Mouse (Mus musculus) MEL (cell line): ENCODE measurements around the gene Grip1. TPM values are rescaled to one million over a fixed set of nuclear protein-coding genes. Genes with fewer than 3 reads are reported as not detected.

Source experiments
- DNase-seq: peaks from one replicate; pipeline ENCODE4 v3.0.0; 2011; ENCODE audit warnings: low read depth, low spot score
- H3K27ac ChIP-seq: 2 replicates; pipeline ENCODE4 v1.5.1; 2012; ENCODE audit warnings: low read depth, mild to moderate bottlenecking, control low read depth, low read length, moderate library complexity; ENCODE audit not compliant: control insufficient read depth
- H3K27me3 ChIP-seq, 2 experiments: fragments of 150-350 bp in 1 of 2; sonication (generic) in 1 of 2; 2 replicates each; pipeline ENCODE4 v1.6.1; 2012; ENCODE audit warnings: low read length in 2 of 2, mild to moderate bottlenecking in 2 of 2, improper control_type of control experiment in 1 of 2, moderate library complexity in 1 of 2; ENCODE audit not compliant: insufficient read depth in 2 of 2, control insufficient read depth in 1 of 2
- H3K36me3 ChIP-seq, 2 experiments: 2 replicates each; pipeline ENCODE4 v1.6.1; 2012 to 2014; ENCODE audit warnings: low read length in 2 of 2, improper control_type of control experiment in 1 of 2, inconsistent platforms in 1 of 2, mild to moderate bottlenecking in 1 of 2; ENCODE audit not compliant: insufficient read depth in 2 of 2, control insufficient read depth in 1 of 2
- H3K4me1 ChIP-seq, 2 experiments: fragments of 150-350 bp in 1 of 2; sonication (generic) in 1 of 2; 2 replicates each; pipeline ENCODE4 v1.6.1; 2012; ENCODE audit warnings: low read length in 2 of 2, improper control_type of control experiment in 1 of 2, mild to moderate bottlenecking in 1 of 2; ENCODE audit not compliant: insufficient read depth in 2 of 2, control insufficient read depth in 1 of 2
- H3K4me3 ChIP-seq, 2 experiments: fragments of 150-350 bp in 1 of 2; sonication (generic) in 1 of 2; 2 replicates each; pipeline ENCODE4 v1.5.1; 2012; ENCODE audit warnings: low read depth in 2 of 2, low read length in 2 of 2, mild to moderate bottlenecking in 2 of 2, moderate library complexity in 2 of 2, control low read depth in 1 of 2, improper control_type of control experiment in 1 of 2; ENCODE audit not compliant: control insufficient read depth in 1 of 2, insufficient read depth in 1 of 2
- H3K79me2 ChIP-seq: 2 replicates; pipeline ENCODE4 v1.6.1; 2012; ENCODE audit warnings: mild to moderate bottlenecking, low read length, moderate library complexity; ENCODE audit not compliant: control insufficient read depth, poor library complexity, insufficient read depth
- H3K9ac ChIP-seq: 2 replicates; pipeline ENCODE4 v1.6.1; 2012; ENCODE audit warnings: low read depth, mild to moderate bottlenecking, control low read depth, low read length, moderate library complexity; ENCODE audit not compliant: control insufficient read depth, poor library complexity, severe bottlenecking
- H3K9me3 ChIP-seq: fragments of 150-350 bp; sonication (generic); replicated peaks from 2 replicates; pipeline ENCODE4 v1.6.1; 2012; ENCODE audit warnings: mild to moderate bottlenecking, low read length, improper control_type of control experiment, moderate library complexity; ENCODE audit not compliant: insufficient read depth
- BHLHE40 ChIP-seq: IDR thresholded peaks from 2 replicates; pipeline ENCODE4 v1.6.1; 2012; ENCODE audit warnings: low read depth, mild to moderate bottlenecking, inconsistent platforms, low read length, improper control_type of control experiment, borderline replicate concordance
- CHD1 ChIP-seq: IDR thresholded peaks from 2 replicates; pipeline ENCODE4 v1.6.1; 2012; ENCODE audit warnings: low read depth, mild to moderate bottlenecking, inconsistent platforms, low read length, improper control_type of control experiment
- CHD2 ChIP-seq: IDR thresholded peaks from 2 replicates; pipeline ENCODE4 v1.6.1; 2011; ENCODE audit warnings: low read length, improper control_type of control experiment
- E2F4 ChIP-seq: IDR thresholded peaks from 2 replicates; pipeline ENCODE4 v1.6.1; 2011; ENCODE audit warnings: low read depth, low read length, improper control_type of control experiment, borderline replicate concordance
- ETS1 ChIP-seq: IDR thresholded peaks from 2 replicates; pipeline ENCODE4 v1.6.1; 2012; ENCODE audit warnings: low read depth, mild to moderate bottlenecking, inconsistent platforms, low read length, improper control_type of control experiment, moderate library complexity
- GABPA ChIP-seq: IDR thresholded peaks from 2 replicates; pipeline ENCODE4 v1.6.1; 2012; ENCODE audit warnings: low read depth, mild to moderate bottlenecking, inconsistent platforms, low read length, improper control_type of control experiment, moderate library complexity
- HCFC1 ChIP-seq: IDR thresholded peaks from 2 replicates; pipeline ENCODE4 v1.6.1; 2012; ENCODE audit warnings: low read depth, mild to moderate bottlenecking, inconsistent platforms, low read length, improper control_type of control experiment, moderate library complexity
- KAT2A ChIP-seq: conservative IDR thresholded peaks from 2 replicates; pipeline ENCODE4 v1.6.1; 2012; ENCODE audit warnings: low read depth, low read length, improper control_type of control experiment, inconsistent platforms
- MAFK ChIP-seq: IDR thresholded peaks from 2 replicates; pipeline ENCODE4 v1.6.1; 2011; ENCODE audit warnings: low read depth, mild to moderate bottlenecking, low read length, improper control_type of control experiment, borderline replicate concordance
- MEF2A ChIP-seq: IDR thresholded peaks from 2 replicates; pipeline ENCODE4 v1.6.1; 2014; ENCODE audit warnings: low read depth, mild to moderate bottlenecking, inconsistent platforms, low read length, improper control_type of control experiment; ENCODE audit not compliant: poor library complexity, insufficient replicate concordance, severe bottlenecking; ENCODE audit errors: extremely low read depth
- MXI1 ChIP-seq: IDR thresholded peaks from 2 replicates; pipeline ENCODE4 v1.6.1; 2011; ENCODE audit warnings: mild to moderate bottlenecking, low read depth, low read length, improper control_type of control experiment
- NELFE ChIP-seq: IDR thresholded peaks from 2 replicates; pipeline ENCODE4 v1.6.1; 2011; ENCODE audit warnings: low read depth, low read length, improper control_type of control experiment
- POLR2A ChIP-seq, 2 experiments: IDR thresholded peaks; 2 replicates each; pipeline ENCODE4 v1.6.1; 2011 to 2012; ENCODE audit warnings: low read length in 2 of 2, mild to moderate bottlenecking in 2 of 2, control low read depth in 1 of 2, improper control_type of control experiment in 1 of 2, low read depth in 1 of 2, moderate library complexity in 1 of 2; ENCODE audit not compliant: control insufficient read depth in 1 of 2, insufficient read depth in 1 of 2, poor library complexity in 1 of 2
- RCOR1 ChIP-seq: IDR thresholded peaks from 2 replicates; pipeline ENCODE4 v1.6.1; 2012; ENCODE audit warnings: low read depth, mild to moderate bottlenecking, inconsistent platforms, low read length, improper control_type of control experiment
- SIN3A ChIP-seq: IDR thresholded peaks from 2 replicates; pipeline ENCODE4 v1.6.1; 2012; ENCODE audit warnings: low read length, improper control_type of control experiment, inconsistent platforms
- ZC3H11A ChIP-seq: IDR thresholded peaks from 2 replicates; pipeline ENCODE4 v1.6.1; 2012; ENCODE audit warnings: low read depth, mild to moderate bottlenecking, inconsistent platforms, low read length, improper control_type of control experiment
- ZKSCAN1 ChIP-seq: IDR thresholded peaks from 2 replicates; pipeline ENCODE4 v1.6.1; 2012; ENCODE audit warnings: low read depth, mild to moderate bottlenecking, inconsistent platforms, low read length, improper control_type of control experiment, moderate library complexity
- ZMIZ1 ChIP-seq: IDR thresholded peaks from 2 replicates; pipeline ENCODE4 v1.6.1; 2012; ENCODE audit warnings: low read depth, mild to moderate bottlenecking, inconsistent platforms, low read length, improper control_type of control experiment, moderate library complexity
- polyA plus RNA-seq, 2 experiments: library from polyadenylated mRNA; stranded (reverse) in 1 of 2; unstranded in 1 of 2; fragments of >175 nt in 1 of 2; fragments of >200 nt in 1 of 2; gene quantifications; 2 replicates each; pipeline versions ENCODE4 v1.2.1 to v1.2.4; 2012; ENCODE audit warnings: low replicate concordance in 2 of 2, low read depth in 1 of 2; ENCODE audit not compliant: insufficient read length in 2 of 2, insufficient read depth in 1 of 2, missing spikeins in 1 of 2
- total RNA-seq: library from RNA; depleted of rRNA; stranded (reverse); fragments of 300-350 nt; gene quantifications from 2 replicates; pipeline ENCODE4 v1.2.3, GENCODE M21; 2012

Grip1 gene
- total and polyA plus RNA-seq, 3 experiments: 0.04 TPM; not detected in 2

GRCm38 (mm10) chr10:119937481-119937880 is 483.9 kb downstream of the Grip1 start:
- Histone ChIP-seq H3K9ac (no peak overlapping the region), H3K27ac (no peak overlapping the region), H3K36me3 (no peaks in the 10 kb centered on the region), H3K4me3 (no peak overlapping the region), H3K4me1 (no peaks in the 10 kb centered on the region), H3K79me2 (no peaks in the 10 kb centered on the region), H3K9me3 (no peaks in the 10 kb centered on the region), H3K27me3 (no peaks in the 10 kb centered on the region)
- no peak for DNase-seq
- TF ChIP-seq BHLHE40: no peak

DNA sequence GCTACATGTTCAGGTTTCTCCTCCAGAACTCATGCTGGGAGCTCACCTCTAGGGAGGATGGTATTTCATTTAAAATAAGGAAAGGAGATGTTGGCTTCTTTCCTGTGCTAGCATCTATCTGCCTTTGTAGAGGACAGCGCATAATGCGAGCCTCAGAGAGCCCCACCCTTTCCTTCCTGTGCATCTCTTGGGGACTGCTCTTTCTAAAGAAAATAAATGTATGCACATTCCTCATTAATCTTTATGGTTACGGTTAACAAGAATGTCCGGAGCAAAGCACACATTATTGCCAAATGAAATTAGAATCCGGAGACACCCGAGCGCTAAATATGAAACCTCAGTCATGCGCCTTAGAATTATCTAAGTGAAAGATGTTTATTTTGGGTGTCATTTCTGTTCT is 490.3 kb downstream of the Grip1 start:
- no peak for DNase-seq
- no peak for TF ChIP-seq GABPA
- H3K36me3 ChIP-seq: no peaks in the 10 kb centered on the region
- no peak overlapping the region for H3K4me3 ChIP-seq
- no peaks in the 10 kb centered on the region for H3K79me2 ChIP-seq
- no peak overlapping the region for H3K9ac ChIP-seq
- H3K27ac ChIP-seq: no peak overlapping the region
- no peaks in the 10 kb centered on the region for H3K4me1 ChIP-seq
- H3K27me3 ChIP-seq: no peaks in the 10 kb centered on the region
- no peaks in the 10 kb centered on the region for H3K9me3 ChIP-seq

GRCm38 (mm10) chr10:119951460-119951859 is 497.8 kb downstream of the Grip1 start:
- H3K4me1 ChIP-seq: no peaks in the 10 kb centered on the region
- no peaks in the 10 kb centered on the region for H3K36me3 ChIP-seq
- no peaks in the 10 kb centered on the region for H3K79me2 ChIP-seq
- TF ChIP-seq ZC3H11A: no peak
- no peak for TF ChIP-seq HCFC1
- TF ChIP-seq MXI1: no peak
- no peak for TF ChIP-seq E2F4
- no peak for TF ChIP-seq CHD2
- no peak for TF ChIP-seq POLR2A (IDR thresholded peaks at IDR 0.05; ENCODE audit: control insufficient read depth in 1 of 2, insufficient read depth in 1 of 2, low read depth in 1 of 2, low read length in 2 of 2, poor library complexity in 1 of 2)
- no peak for TF ChIP-seq NELFE
- TF ChIP-seq ZKSCAN1: no peak
- no peak for TF ChIP-seq MEF2A
- no peak for TF ChIP-seq MAFK
- no peak for TF ChIP-seq SIN3A
- TF ChIP-seq ZMIZ1: no peak
- TF ChIP-seq KAT2A: no peak
- no peak for TF ChIP-seq ETS1
- no peak for TF ChIP-seq CHD1
- TF ChIP-seq RCOR1: no peak
- H3K9ac ChIP-seq: no peak overlapping the region
- no peaks in the 10 kb centered on the region for H3K27me3 ChIP-seq
- DNase-seq: no peak
- H3K4me3 ChIP-seq: no peak overlapping the region
- H3K27ac ChIP-seq: no peak overlapping the region
- no peaks in the 10 kb centered on the region for H3K9me3 ChIP-seq
